Mouse (Mus musculus) cerebellum, postnatal 36 days (tissue): ENCODE measurements around the gene Ralgds.

Source experiments
- DNase-seq, 2 experiments: peaks; one replicate each; pipeline ENCODE4 v3.0.0; 2021 to 2022; ENCODE audit warnings: mixed read lengths in 2 of 2

The Ralgds gene

GRCm38 (mm10) chr2:28569903-28570302 lies 57.0 kb downstream of the Ralgds start:
- no peak for DNase-seq

- no peak for DNase-seq
These were observed 62.4 kb downstream of the Ralgds start for GRCm38 (mm10) chr2:28575341-28575740.

- DNase-seq = no peak
These were observed 63.9 kb downstream of the Ralgds start for GRCm38 (mm10) chr2:28576815-28577214.

- DNase-seq = no peak
These were observed 65.1 kb downstream of the Ralgds start for GRCm38 (mm10) chr2:28578003-28578402.

- peak; percentile 85 to 94 for DNase-seq
These were observed 69.9 kb downstream of the Ralgds start for GRCm38 (mm10) chr2:28582647-28583353.

- DNase-seq = no peak
These were observed 70.7 kb downstream of the Ralgds start, which contains the start of gene Gtf3c5 for GRCm38 (mm10) chr2:28583651-28584050. Gene Gtf3c5, minus strand, starts transcription at chr2:28583751.

GRCm38 (mm10) chr2:28585043-28585571 lies 72.2 kb downstream of the Ralgds start:
- DNase-seq = peak; percentile 79 to 84

- no peak for DNase-seq
These were observed 72.8 kb downstream of the Ralgds start for GRCm38 (mm10) chr2:28585730-28586129.

- no peak for DNase-seq
These were observed 75.6 kb downstream of the Ralgds start for GRCm38 (mm10) chr2:28588574-28588973.

- no peak for DNase-seq
These were observed 78.6 kb downstream of the Ralgds start for GRCm38 (mm10) chr2:28591479-28591878.

GRCm38 (mm10) chr2:28592809-28593208 lies 79.9 kb downstream of the Ralgds start:
- peak; percentile 67 for DNase-seq

GRCm38 (mm10) chr2:28596021-28596420 lies 83.1 kb downstream of the Ralgds start:
- no peak for DNase-seq

- no peak for DNase-seq
These were observed 84.1 kb downstream of the Ralgds start for GRCm38 (mm10) chr2:28596998-28597397.

- no peak for DNase-seq
These were observed 85.0 kb downstream of the Ralgds start for GRCm38 (mm10) chr2:28597733-28598547.

- DNase-seq = no peak
These were observed 86.0 kb downstream of the Ralgds start for GRCm38 (mm10) chr2:28598692-28599568.

GRCm38 (mm10) chr2:28599569-28599900 lies 86.6 kb downstream of the Ralgds start:
- DNase-seq = no peak

GRCm38 (mm10) chr2:28601720-28602590 lies 89.0 kb downstream of the Ralgds start:
- no peak for DNase-seq
